Mouse (Mus musculus): ENCODE results near the gene Cmip. TPM values are rescaled to one million over a fixed set of nuclear protein-coding genes. Genes with fewer than 3 reads are reported as not detected.

Cmip gene
- total and polyA plus RNA-seq, 3 experiments: 17.0 to 71.8 TPM; not detected in 1

DNA sequence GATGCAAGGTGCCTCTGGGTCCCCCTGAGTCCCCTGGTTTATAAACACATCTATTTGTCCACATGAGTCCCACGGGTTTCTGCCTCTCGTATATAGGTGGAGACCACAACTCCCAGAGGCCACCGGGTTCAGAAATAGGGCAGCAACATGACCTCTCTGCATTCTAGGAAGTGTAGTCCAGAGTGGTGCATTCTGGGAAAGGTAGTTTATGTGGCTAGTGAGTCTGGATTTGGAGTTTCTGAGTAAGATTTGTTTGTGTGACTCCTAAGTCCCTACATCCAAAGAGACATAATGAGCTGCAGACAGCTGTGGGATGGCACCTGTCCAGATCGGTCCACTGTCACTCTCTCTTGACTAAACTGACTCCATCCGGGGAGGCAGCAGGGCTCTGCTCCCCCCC lies 223.7 kb downstream of the Cmip start:
- Histone ChIP-seq H3K27me3 (ENCODE audit: control insufficient read depth in 1 of 2, insufficient read depth in 2 of 2, low read length in 2 of 2) (no peaks in the 10 kb centered on the region), H3K27ac (ENCODE audit: control insufficient read depth, low read depth, low read length) (no peak overlapping the region), H3K4me1 (ENCODE audit: control insufficient read depth in 1 of 2, insufficient read depth in 2 of 2, low read length in 2 of 2) (peaks cover 7 to 18% of the 10 kb centered on the region in 2 experiments), H3K4me3 (ENCODE audit: control insufficient read depth in 1 of 2, insufficient read depth in 1 of 2, low read depth in 2 of 2, low read length in 2 of 2) (no peak overlapping the region), H3K9ac (ENCODE audit: control insufficient read depth, low read depth, low read length, poor library complexity, severe bottlenecking) (no peak overlapping the region), H3K9me3 (replicated peaks; ENCODE audit: insufficient read depth, low read length) (no peaks in the 10 kb centered on the region), H3K79me2 (ENCODE audit: control insufficient read depth, insufficient read depth, low read length, poor library complexity) (no peaks in the 10 kb centered on the region), H3K36me3 (ENCODE audit: control insufficient read depth in 1 of 2, insufficient read depth in 2 of 2, low read length in 2 of 2) (peaks cover 0 to 15% of the 10 kb centered on the region in 2 experiments; a peak in 2 of 4 replicates)
- no peak for TF ChIP-seq E2F4 (IDR thresholded peaks at IDR 0.05; ENCODE audit: borderline replicate concordance, low read depth, low read length)
- TF ChIP-seq USF1 (IDR thresholded peaks at IDR 0.05; ENCODE audit: low read depth, low read length): no peak
- peak; percentile 92 for TF ChIP-seq HCFC1 (IDR thresholded peaks at IDR 0.05; ENCODE audit: low read depth, low read length)
- peak; percentile 74 for TF ChIP-seq KAT2A (conservative IDR thresholded peaks at IDR 0.05; ENCODE audit: low read depth, low read length)
- TF ChIP-seq ELF1 (IDR thresholded peaks at IDR 0.05; ENCODE audit: low read depth, low read length): peak; percentile 77
- TF ChIP-seq MAFK (IDR thresholded peaks at IDR 0.05; ENCODE audit: borderline replicate concordance, low read depth, low read length): no peak
- DNase-seq (ENCODE audit: low read depth, low spot score): peak; percentile 45

DNA sequence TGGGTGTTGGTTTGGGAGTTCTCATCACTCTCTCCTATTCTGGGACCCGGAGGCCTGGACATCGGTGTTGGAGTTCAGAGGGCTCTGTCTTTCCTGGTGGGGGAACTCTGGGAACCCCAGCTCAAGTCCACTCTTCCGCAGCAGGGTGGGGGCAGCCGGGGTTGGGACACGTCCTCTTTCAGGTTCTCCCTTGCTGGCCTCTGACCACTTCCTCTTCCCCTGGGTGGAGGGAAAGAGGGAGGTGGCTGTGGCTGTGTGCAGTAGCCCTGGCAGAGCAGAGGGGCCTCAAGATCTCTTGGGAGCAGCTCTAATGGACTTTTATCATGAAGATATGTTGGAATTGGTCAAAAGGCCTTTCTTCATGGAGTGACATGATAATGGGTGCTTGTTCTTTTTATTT lies 225.0 kb downstream of the Cmip start:
- H3K9me3 ChIP-seq (replicated peaks; ENCODE audit: insufficient read depth, low read length): no peaks in the 10 kb centered on the region

More for the DNA sequence above, 225.0 kb downstream of the Cmip start:
- Histone ChIP-seq H3K4me3 (ENCODE audit: control insufficient read depth in 1 of 2, insufficient read depth in 1 of 2, low read depth in 2 of 2, low read length in 2 of 2) (no peak overlapping the region), H3K79me2 (ENCODE audit: control insufficient read depth, insufficient read depth, low read length, poor library complexity) (no peaks in the 10 kb centered on the region), H3K36me3 (ENCODE audit: control insufficient read depth in 1 of 2, insufficient read depth in 2 of 2, low read length in 2 of 2) (peaks cover 0 to 15% of the 10 kb centered on the region in 2 experiments; a peak in 2 of 4 replicates), H3K27ac (ENCODE audit: control insufficient read depth, low read depth, low read length) (peak overlapping the region; percentile 48), H3K4me1 (ENCODE audit: control insufficient read depth in 1 of 2, insufficient read depth in 2 of 2, low read length in 2 of 2) (peaks cover 5 to 16% of the 10 kb centered on the region in 2 experiments), H3K27me3 (ENCODE audit: control insufficient read depth in 1 of 2, insufficient read depth in 2 of 2, low read length in 2 of 2) (no peaks in the 10 kb centered on the region), H3K9ac (ENCODE audit: control insufficient read depth, low read depth, low read length, poor library complexity, severe bottlenecking) (no peak overlapping the region; the same call in 1 of the 2 replicates)
- TF ChIP-seq MAZ (IDR thresholded peaks at IDR 0.05; ENCODE audit: low read depth, low read length) (peak; percentile 88), MYC (IDR thresholded peaks at IDR 0.05; ENCODE audit: low read depth, low read length) (no peak), MYB (IDR thresholded peaks at IDR 0.05; ENCODE audit: low read depth, low read length) (no peak), E2F4 (IDR thresholded peaks at IDR 0.05; ENCODE audit: borderline replicate concordance, low read depth, low read length) (no peak), MAX (IDR thresholded peaks at IDR 0.05; ENCODE audit: low read length) (peak; percentile 34; the same call in 1 of the 2 replicates), MXI1 (IDR thresholded peaks at IDR 0.05; ENCODE audit: low read depth, low read length) (no peak), CTCF (IDR thresholded peaks at IDR 0.05 in 2 of 3, conservative IDR thresholded peaks at IDR 0.05 in 1 of 3; ENCODE audit: control insufficient read depth in 1 of 3, insufficient read depth in 1 of 3, low read depth in 2 of 3, low read length in 3 of 3, poor library complexity in 1 of 3, severe bottlenecking in 1 of 3) (no peak), USF1 (IDR thresholded peaks at IDR 0.05; ENCODE audit: low read depth, low read length) (no peak), POLR2AphosphoS2 (IDR thresholded peaks at IDR 0.05; ENCODE audit: low read length) (no peak), ZC3H11A (IDR thresholded peaks at IDR 0.05; ENCODE audit: low read depth, low read length) (no peak), NELFE (IDR thresholded peaks at IDR 0.05; ENCODE audit: low read depth, low read length) (no peak; the same call in 1 of the 2 replicates), ZNF384 (IDR thresholded peaks at IDR 0.05; ENCODE audit: low read depth, low read length) (no peak), EP300 (IDR thresholded peaks at IDR 0.05; ENCODE audit: low read depth in 1 of 2, low read length in 2 of 2) (peak; percentile 64 to 68), RCOR1 (IDR thresholded peaks at IDR 0.05; ENCODE audit: low read depth, low read length) (no peak), SIN3A (IDR thresholded peaks at IDR 0.05; ENCODE audit: low read length) (no peak), CHD2 (IDR thresholded peaks at IDR 0.05; ENCODE audit: low read length) (no peak), ELF1 (IDR thresholded peaks at IDR 0.05; ENCODE audit: low read depth, low read length) (peak; percentile 32; the same call in 1 of the 2 replicates), ETS1 (IDR thresholded peaks at IDR 0.05; ENCODE audit: low read depth, low read length) (peak; percentile 24; the same call in 1 of the 2 replicates), BHLHE40 (IDR thresholded peaks at IDR 0.05; ENCODE audit: borderline replicate concordance, low read depth, low read length) (no peak), TCF12 (IDR thresholded peaks at IDR 0.05; ENCODE audit: low read depth, low read length) (0 out of 2 replicates have a peak, but pooled peaks have one; percentile 31), UBTF (IDR thresholded peaks at IDR 0.05; ENCODE audit: borderline replicate concordance, insufficient read depth, low read depth, low read length) (no peak)
- DNase-seq (ENCODE audit: low read depth, low spot score): peak; percentile 79

All from MEL (cell line).